24 mouse cellular contexts compared by ENCODE assay signal in the genomic region with DNA sequence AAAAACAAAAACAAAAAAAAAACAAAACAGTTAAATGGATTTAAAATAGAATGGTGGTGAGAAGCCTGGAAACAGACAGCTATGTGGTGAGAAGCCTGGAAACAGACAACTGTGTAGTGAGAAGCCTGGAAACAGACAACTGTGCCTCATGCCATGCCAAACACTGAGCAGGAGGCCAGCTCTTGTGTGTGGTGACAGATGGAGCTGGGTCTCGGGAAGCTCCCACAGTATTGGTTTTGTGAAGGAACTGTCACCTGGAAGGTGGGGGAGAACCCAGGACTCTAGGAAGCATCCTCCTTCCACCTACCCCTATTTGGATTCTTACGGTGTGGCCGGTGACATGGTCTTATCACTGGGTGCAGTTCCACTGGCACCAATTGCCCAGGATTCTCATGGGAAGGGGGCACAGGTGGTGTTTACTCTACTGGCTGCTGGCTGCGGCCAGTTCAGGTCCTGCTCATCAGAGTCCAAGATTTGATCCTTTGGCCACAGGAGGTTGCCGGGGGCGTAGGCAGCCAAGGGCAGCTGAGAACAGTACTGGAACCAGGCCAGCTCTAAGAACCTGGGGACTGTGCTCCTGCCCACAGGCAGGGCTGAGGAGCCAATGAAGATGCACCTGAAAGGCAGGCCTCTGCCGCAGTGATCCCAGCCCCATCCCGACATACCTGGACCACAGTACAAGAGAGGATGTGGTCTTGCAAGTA.
DNase-seq lines count a peak whose midpoint lies in the region; ATAC-seq lines count a peak whose summit lies in the region.
"Had no signal": no experiment of that assay in that cellular context is flagged by ENCODE, and none has a peak within 500 bp of the region (broad histone marks: within the 10 kb centered on the region; RNA-seq: fewer than 3 reads in every experiment).

No protein-coding gene starts in this region.

- peak; percentile 74 for ATAC-seq in cerebellum, adult (ENCODE audit: insufficient number of reproducible peaks, low FRiP score, low TSS enrichment)
- ATAC-seq in midbrain, embryonic 13.5 days, result no peak
- no peak for ATAC-seq in midbrain, embryonic 11.5 days (ENCODE audit: low FRiP score)
- no peak for ATAC-seq in forebrain, embryonic 11.5 days (replicated peaks; ENCODE audit: low FRiP score)
- ATAC-seq: forebrain, embryonic 13.5 days; intestine, postnatal 0 days had no signal

- H3K27me3 ChIP-seq in midbrain, embryonic 13.5 days, result no peaks in the 10 kb centered on the region
- no peaks in the 10 kb centered on the region for H3K27me3 ChIP-seq in midbrain, embryonic 11.5 days (ENCODE audit: control insufficient read depth, insufficient read depth, low read length)
- no peaks in the 10 kb centered on the region for H3K27me3 ChIP-seq in forebrain, embryonic 11.5 days (ENCODE audit: control insufficient read depth, insufficient read depth, low read length)
- H3K27me3 ChIP-seq: embryonic facial prominence, embryonic 12.5 days; forebrain, embryonic 13.5 days; liver, embryonic 15.5 days; lung, embryonic 15.5 days; neural tube, embryonic 15.5 days had no signal

- H3K4me3 ChIP-seq in midbrain, embryonic 13.5 days (replicated peaks), result no peak overlapping the region
- no peak overlapping the region for H3K4me3 ChIP-seq in midbrain, embryonic 11.5 days (ENCODE audit: low read depth, low read length)
- no peak overlapping the region for H3K4me3 ChIP-seq in forebrain, embryonic 11.5 days (ENCODE audit: low read depth, low read length)
- H3K4me3 ChIP-seq: embryonic facial prominence, embryonic 12.5 days; erythroblast, embryonic 14.5 days; forebrain, embryonic 13.5 days; gastrocnemius, adult 2 months; left cerebral cortex, adult 2 months; liver, embryonic 15.5 days; lung, embryonic 15.5 days; neural tube, embryonic 15.5 days had no signal

- WGBS in midbrain, embryonic 13.5 days, result 90% methylated on average over 8 of the region's 8 CpGs
- WGBS in midbrain, embryonic 11.5 days, result 91% methylated on average over 8 of the region's 8 CpGs
- 92% methylated on average over 8 of the region's 8 CpGs for WGBS in forebrain, embryonic 11.5 days

- peaks cover 29% of the 10 kb centered on the region for H3K4me1 ChIP-seq in midbrain, embryonic 13.5 days (replicated peaks)
- peaks cover 11% of the 10 kb centered on the region for H3K4me1 ChIP-seq in midbrain, embryonic 11.5 days (ENCODE audit: control insufficient read depth, insufficient read depth, low read length)
- peaks cover 8% of the 10 kb centered on the region for H3K4me1 ChIP-seq in forebrain, embryonic 11.5 days (replicated peaks; ENCODE audit: control insufficient read depth, insufficient read depth, low read length)

- H3K9ac ChIP-seq in midbrain, embryonic 13.5 days (replicated peaks), result no peak overlapping the region
- H3K9ac ChIP-seq in midbrain, embryonic 11.5 days (ENCODE audit: low read length), result no peak overlapping the region
- H3K9ac ChIP-seq in forebrain, embryonic 11.5 days (ENCODE audit: low read length), result no peak overlapping the region
- H3K9ac ChIP-seq: embryonic facial prominence, embryonic 12.5 days; forebrain, embryonic 13.5 days; liver, embryonic 15.5 days; lung, embryonic 15.5 days; neural tube, embryonic 15.5 days had no signal

- no peak for DNase-seq in cerebellum, postnatal 4 days (ENCODE audit: low spot score in 2 of 2)
- no peak for DNase-seq in midbrain, embryonic 11.5 days (ENCODE audit: low spot score, missing footprints)
- peak; percentile 62 to 64 for DNase-seq in cerebellum, postnatal 10 days
- no peak for DNase-seq in embryo, embryonic 10 days (ENCODE audit: low spot score)
- DNase-seq in forebrain, embryonic 11.5 days (ENCODE audit: low spot score), result no peak
- DNase-seq: adrenal gland, postnatal 25 days; layer of hippocampus, adult 9-11 months; liver; right cerebral cortex, adult 18-20 months; right cerebral cortex, postnatal 4 days; thymus, postnatal 25 days had no signal

- peaks cover 6% of the 10 kb centered on the region; the same call in 1 of the 2 replicates for H3K36me3 ChIP-seq in midbrain, embryonic 13.5 days
- no peaks in the 10 kb centered on the region for H3K36me3 ChIP-seq in midbrain, embryonic 11.5 days (ENCODE audit: control insufficient read depth, insufficient read depth, low read length)
- H3K36me3 ChIP-seq in forebrain, embryonic 11.5 days (ENCODE audit: control insufficient read depth, insufficient read depth, low read length), result no peaks in the 10 kb centered on the region
- H3K36me3 ChIP-seq: embryonic facial prominence, embryonic 12.5 days; liver, embryonic 15.5 days; lung, embryonic 15.5 days; neural tube, embryonic 15.5 days had no signal

- H3K27ac ChIP-seq in midbrain, embryonic 13.5 days, result peak overlapping the region; percentile 19; the same call in 1 of the 2 replicates
- no peak overlapping the region for H3K27ac ChIP-seq in midbrain, embryonic 11.5 days (ENCODE audit: low read depth, low read length)
- no peak overlapping the region for H3K27ac ChIP-seq in forebrain, embryonic 11.5 days (ENCODE audit: low read depth, low read length)
- H3K27ac ChIP-seq: embryonic facial prominence, embryonic 12.5 days; forebrain, embryonic 13.5 days; gastrocnemius, adult 2 months; kidney, postnatal 0 days; left cerebral cortex, adult 2 months; liver, embryonic 15.5 days; lung, embryonic 15.5 days; neural tube, embryonic 15.5 days had no signal

- H3K4me2 ChIP-seq in midbrain, embryonic 13.5 days (replicated peaks), result no peak overlapping the region
- no peak overlapping the region for H3K4me2 ChIP-seq in midbrain, embryonic 11.5 days
- no peak overlapping the region for H3K4me2 ChIP-seq in forebrain, embryonic 11.5 days (ENCODE audit: low read depth, low read length, severe bottlenecking)
- H3K4me2 ChIP-seq: embryonic facial prominence, embryonic 12.5 days; forebrain, embryonic 13.5 days; heart, embryonic 11.5 days; liver, embryonic 15.5 days; lung, embryonic 15.5 days; neural tube, embryonic 15.5 days had no signal

- H3K9me3 ChIP-seq in midbrain, embryonic 13.5 days, result no peaks in the 10 kb centered on the region
- H3K9me3 ChIP-seq in midbrain, embryonic 11.5 days (ENCODE audit: control insufficient read depth, low read length), result no peaks in the 10 kb centered on the region
- H3K9me3 ChIP-seq in forebrain, embryonic 11.5 days (ENCODE audit: control insufficient read depth, low read length), result no peaks in the 10 kb centered on the region
- H3K9me3 ChIP-seq: embryonic facial prominence, embryonic 12.5 days; forebrain, embryonic 13.5 days; lung, embryonic 15.5 days; neural tube, embryonic 15.5 days had no signal

Comparison
In these comparisons a context has a peak if more than half of its experiments do, and no peak if none do; other contexts are left out.
1. DNase-seq: peak in cerebellum, postnatal 10 days (2 of 2); none in cerebellum, postnatal 4 days (0 of 2), midbrain, embryonic 11.5 days (single experiment), embryo, embryonic 10 days (single experiment) and forebrain, embryonic 11.5 days (single experiment).